Mouse (Mus musculus) heart, embryonic 15.5 days (tissue): Measurements from ENCODE around the gene Ccdc92b. TPM values are rescaled to one million over a fixed set of nuclear protein-coding genes. Genes with fewer than 3 reads are reported as not detected.

Experiments
- ATAC-seq: fragments of 200-750 bp; cut with Nextera tagmentation; replicated peaks from 2 replicates; pipeline ENCODE4 v1.8.0; 2017; ENCODE audit warnings: low read depth, moderate TSS enrichment; ENCODE audit not compliant: insufficient number of reproducible peaks, insufficient read depth, low FRiP score
- H3K27ac ChIP-seq: fragments of 300-500 bp; sonication (generic); 2 replicates; pipeline ENCODE4 v1.5.1; 2015; ENCODE audit warnings: mild to moderate bottlenecking, inconsistent platforms
- H3K27me3 ChIP-seq: fragments of 300-500 bp; sonication (generic); 2 replicates; pipeline ENCODE4 v1.6.1; 2015; ENCODE audit warnings: inconsistent platforms
- H3K36me3 ChIP-seq: fragments of 300-500 bp; sonication (generic); 2 replicates; pipeline ENCODE4 v1.6.1; 2015; ENCODE audit warnings: mild to moderate bottlenecking, inconsistent platforms
- H3K4me1 ChIP-seq: fragments of 300-500 bp; sonication (generic); replicated peaks from 2 replicates; pipeline ENCODE4 v1.6.1; 2015; ENCODE audit warnings: inconsistent platforms
- H3K4me2 ChIP-seq: fragments of 300-500 bp; sonication (generic); 2 replicates; pipeline ENCODE4 v1.6.1; 2015; ENCODE audit warnings: inconsistent platforms, mild to moderate bottlenecking, moderate library complexity
- H3K4me3 ChIP-seq: fragments of 300-500 bp; sonication (generic); 2 replicates; pipeline ENCODE4 v1.5.1; 2015; ENCODE audit warnings: mild to moderate bottlenecking, inconsistent platforms
- H3K9ac ChIP-seq: fragments of 300-500 bp; sonication (generic); 2 replicates; pipeline ENCODE4 v1.6.1; 2015; ENCODE audit warnings: mild to moderate bottlenecking, inconsistent platforms
- H3K9me3 ChIP-seq: fragments of 300-500 bp; sonication (generic); replicated peaks from 2 replicates; pipeline ENCODE4 v1.6.1; 2016; ENCODE audit warnings: inconsistent platforms
- WGBS: fragments of 180-500 bp; shearing (Covaris S2); methylation state at CpG from one replicate; pipeline ENCODE4 v1.1.7; 2015; ENCODE audit warnings: mixed read lengths; 5-methylcytosine and 5-hydroxymethylcytosine counted together
- polyA plus RNA-seq: library from polyadenylated mRNA; unstranded; fragments of >200 nt; fragmentation: Nextera tagmentation; extraction: Ambion mirVana; gene quantifications from 2 replicates; pipeline ENCODE4 v1.2.1, GENCODE M21; 2015

Gene Ccdc92b
- polyA plus RNA-seq, 1 experiment from 2014 or later = 0.33 TPM

DNA sequence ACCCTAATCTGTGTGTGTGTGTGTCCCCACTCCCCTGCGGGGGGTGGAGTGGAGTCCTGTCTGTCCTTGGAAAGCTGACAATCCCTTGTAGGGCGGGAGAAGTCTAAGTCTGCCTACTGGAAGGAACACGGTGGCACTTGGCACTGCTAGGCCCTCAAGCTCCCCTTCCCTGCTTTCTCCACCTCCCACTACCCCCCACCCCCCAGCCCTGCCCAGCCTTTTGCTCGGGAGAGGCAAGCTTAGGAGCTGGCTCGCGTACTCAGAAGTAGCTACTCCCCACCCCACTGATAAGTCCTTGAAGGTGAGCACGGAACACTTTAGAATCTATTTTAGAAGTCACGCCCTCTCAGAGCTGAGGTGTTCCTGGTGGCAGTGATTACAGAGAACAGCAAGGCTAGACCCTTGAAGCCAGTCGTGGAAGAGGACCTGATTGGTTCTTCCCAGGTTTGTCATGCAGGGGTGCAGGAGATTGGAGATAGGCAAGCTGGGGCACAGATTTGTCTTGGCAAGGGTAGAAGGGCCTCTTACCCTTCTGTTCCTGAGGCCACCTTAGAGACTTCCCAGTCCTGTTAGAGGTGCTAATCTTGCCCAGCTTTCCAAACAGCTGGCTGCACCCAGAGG, 19.5 kb downstream of the Ccdc92b start:
- no peaks in the 10 kb centered on the region for H3K36me3 ChIP-seq
- no peaks in the 10 kb centered on the region for H3K27me3 ChIP-seq
- peak overlapping the region; percentile 95 for H3K27ac ChIP-seq
- peak overlapping the region; percentile 89; the same call in 1 of the 2 replicates for H3K9ac ChIP-seq
- 6% methylated on average over 9 of the region's 9 CpGs for WGBS
- no peaks in the 10 kb centered on the region for H3K9me3 ChIP-seq
- H3K4me1 ChIP-seq = peaks cover 21% of the 10 kb centered on the region
- peak overlapping the region; percentile 84 for H3K4me3 ChIP-seq
- H3K4me2 ChIP-seq = peak overlapping the region; percentile 84
- ATAC-seq = peak; percentile 45

DNA sequence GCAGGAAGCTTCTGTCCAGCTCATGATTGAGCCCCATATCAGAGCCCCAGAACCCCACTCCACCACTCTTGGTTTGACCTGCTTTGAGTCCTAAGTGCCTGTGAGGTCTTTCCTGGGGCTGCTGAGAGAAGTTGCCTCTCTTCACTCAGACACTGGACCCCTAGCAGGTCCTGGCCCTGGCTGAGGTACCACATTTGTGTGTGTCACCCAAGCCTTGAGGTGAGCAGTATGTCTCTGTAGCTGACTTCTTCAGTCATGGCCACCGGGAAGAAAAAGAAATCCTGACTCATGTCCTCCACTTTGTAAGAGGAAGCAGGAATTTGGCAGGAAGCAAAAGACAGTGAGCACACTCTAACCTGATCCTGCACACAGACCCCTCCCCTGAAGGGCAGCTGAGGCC, 20.2 kb downstream of the Ccdc92b start:
- H3K27ac ChIP-seq = no peak overlapping the region

DNA sequence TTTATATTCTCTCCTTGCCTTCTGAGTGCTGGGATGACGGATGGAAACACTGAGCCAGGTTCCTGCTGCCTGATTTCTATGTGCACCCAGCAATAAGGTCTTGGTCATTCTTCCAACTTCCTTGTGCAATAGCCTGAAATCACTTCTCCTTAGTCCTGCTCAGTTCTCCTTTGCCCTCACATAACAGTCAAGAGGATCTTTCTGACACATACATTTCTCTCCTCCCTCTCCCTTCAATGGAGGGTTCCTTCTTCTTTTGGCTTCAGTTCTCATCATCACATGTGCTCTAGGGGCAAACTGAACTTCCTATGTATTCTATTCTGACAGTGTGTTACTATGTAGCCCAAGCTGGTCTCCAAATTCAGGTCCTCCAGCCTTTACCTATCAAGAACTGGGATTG, 28.6 kb downstream of the Ccdc92b start:
- Histone ChIP-seq H3K36me3 (no peaks in the 10 kb centered on the region), H3K27me3 (no peaks in the 10 kb centered on the region), H3K4me3 (no peak overlapping the region), H3K4me1 (peaks cover 36% of the 10 kb centered on the region), H3K9me3 (no peaks in the 10 kb centered on the region), H3K9ac (no peak overlapping the region), H3K27ac (peak overlapping the region; percentile 93; the same call in 1 of the 2 replicates), H3K4me2 (no peak overlapping the region)
- 97% methylated on average over 1 of the region's 1 CpGs for WGBS
- no peak for ATAC-seq

More for the DNA sequence above, 20.2 kb downstream of the Ccdc92b start:
- H3K27me3 ChIP-seq = no peaks in the 10 kb centered on the region
- peaks cover 21% of the 10 kb centered on the region for H3K4me1 ChIP-seq
- H3K9ac ChIP-seq = 0 out of 2 replicates have a peak overlapping the region, but pooled peaks have one; percentile 89
- no peaks in the 10 kb centered on the region for H3K9me3 ChIP-seq
- H3K4me3 ChIP-seq = no peak overlapping the region
- 57% methylated on average over 1 of the region's 1 CpGs for WGBS
- H3K36me3 ChIP-seq = no peaks in the 10 kb centered on the region
- H3K4me2 ChIP-seq = peak overlapping the region; percentile 84
- ATAC-seq = no peak

DNA sequence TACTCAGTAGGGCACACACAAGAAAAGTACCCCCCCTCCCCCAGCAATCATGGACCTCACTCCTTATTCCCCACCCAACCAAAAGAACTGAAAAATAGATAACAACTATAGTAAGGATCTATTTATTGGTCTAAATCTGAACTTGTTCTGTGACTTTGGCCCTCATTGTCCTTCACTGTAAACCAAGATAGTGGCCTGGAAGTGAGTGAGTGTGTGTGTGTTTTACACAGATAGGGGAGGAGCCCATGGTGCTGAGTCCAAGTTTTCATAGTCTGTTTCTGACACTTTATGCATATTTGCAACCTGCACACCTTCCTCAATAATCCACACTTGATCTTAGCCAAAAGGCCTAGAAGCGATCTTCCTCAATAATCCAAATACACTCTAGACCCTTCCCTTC, 29.3 kb downstream of the Ccdc92b start:
- peak; percentile 0; the same call in 1 of the 2 replicates for ATAC-seq
- H3K9ac ChIP-seq = peak overlapping the region; percentile 45
- WGBS = 9% methylated on average over 1 of the region's 1 CpGs

DNA sequence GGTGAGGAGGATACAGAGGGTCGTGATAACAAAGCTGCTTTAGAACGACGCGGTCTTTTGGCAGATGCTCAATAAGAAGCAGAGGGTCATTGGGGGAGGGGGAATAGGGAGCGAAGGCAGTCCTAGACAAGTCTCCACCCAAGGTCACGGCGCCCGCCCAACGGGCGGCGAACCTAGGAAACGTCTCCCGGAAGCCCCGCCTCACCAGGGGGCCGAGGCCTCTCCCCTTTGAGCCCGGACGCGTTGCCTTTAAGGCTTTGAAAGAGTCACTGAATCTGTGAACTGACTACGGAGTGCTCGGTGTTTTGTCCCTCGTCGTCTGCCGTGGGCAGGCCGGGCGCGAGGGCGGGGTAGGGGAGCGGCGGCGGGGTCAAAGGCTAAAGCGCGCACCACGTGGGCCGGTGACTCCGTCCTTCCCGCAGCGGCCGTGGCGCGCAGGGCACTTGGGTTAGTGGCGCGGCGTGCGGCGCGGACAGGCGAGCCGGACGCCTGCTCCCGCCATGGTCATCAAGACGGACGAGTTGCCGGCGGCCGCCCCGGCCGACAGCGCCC, 29.8 kb downstream of the Ccdc92b start, which contains the start of gene Cluh:
Gene Cluh, plus strand, starts transcription at position 401 of the 552 bp plus-strand sequence.
- peaks cover 48% of the 10 kb centered on the region for H3K4me1 ChIP-seq
- peak within 1 kb of the TSS; percentile 93 for H3K27ac ChIP-seq
- H3K4me3 ChIP-seq = peak within 1 kb of the TSS; percentile 97
- no peaks in the 10 kb centered on the region for H3K27me3 ChIP-seq
- WGBS = under 1% methylated on average over 58 of the region's 58 CpGs
- H3K9ac ChIP-seq = peak within 1 kb of the TSS; percentile 95
- no peaks in the 10 kb centered on the region for H3K36me3 ChIP-seq
- ATAC-seq = peak; percentile 90
- peak within 1 kb of the TSS; percentile 83 for H3K4me2 ChIP-seq
- H3K9me3 ChIP-seq = no peaks in the 10 kb centered on the region

More for the DNA sequence above, 29.3 kb downstream of the Ccdc92b start:
- Histone ChIP-seq H3K27me3 (no peaks in the 10 kb centered on the region), H3K27ac (peak overlapping the region; percentile 93), H3K4me2 (peak overlapping the region; percentile 83), H3K4me1 (peaks cover 43% of the 10 kb centered on the region), H3K36me3 (no peaks in the 10 kb centered on the region), H3K9me3 (no peaks in the 10 kb centered on the region), H3K4me3 (peak overlapping the region; percentile 97)

DNA sequence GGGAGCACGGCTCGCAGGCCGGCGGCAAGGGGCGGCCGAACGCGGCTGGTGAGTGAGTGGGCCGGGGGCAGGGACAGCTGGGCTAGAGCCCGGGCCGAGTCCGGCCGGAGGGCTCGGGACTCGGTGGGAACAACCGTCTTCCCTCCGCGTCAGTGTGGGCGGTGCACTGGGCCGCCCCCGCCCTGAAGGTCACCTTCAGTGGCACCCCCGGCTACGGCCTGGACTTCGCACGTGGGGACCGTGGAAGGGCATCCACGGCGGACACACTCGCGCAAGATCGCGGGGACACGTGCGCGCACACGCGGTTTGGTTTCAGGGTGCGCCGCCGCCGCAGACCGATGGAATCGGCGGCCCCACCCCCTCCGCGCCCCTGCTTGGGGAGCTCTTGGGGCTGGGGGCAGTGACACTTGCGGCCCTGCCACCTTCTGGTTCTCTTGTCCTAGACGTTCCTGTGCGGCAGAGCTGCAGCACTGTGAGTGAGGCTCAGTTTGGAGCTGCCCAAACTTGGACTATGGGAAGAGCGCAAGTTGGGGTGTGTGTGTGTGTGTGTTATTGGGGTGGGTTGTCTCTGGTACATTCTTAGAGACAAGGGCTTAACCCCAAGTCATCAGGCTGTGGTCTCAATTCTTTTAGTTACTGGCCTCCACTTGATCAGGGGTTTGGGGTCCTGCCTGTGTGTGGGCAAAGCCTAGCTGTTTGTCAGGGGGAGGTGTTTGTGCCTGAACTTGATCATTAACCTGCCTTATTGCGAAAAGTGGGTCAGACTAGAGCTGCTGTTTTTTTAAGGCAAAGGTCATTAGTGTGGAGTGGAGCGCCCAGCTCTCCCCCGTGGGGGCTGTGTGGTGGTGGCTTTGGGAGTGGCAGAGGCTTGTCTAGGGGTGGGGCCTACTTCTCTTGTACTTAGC, 30.5 kb downstream of the Ccdc92b start:
- peak; percentile 30 for ATAC-seq
- peak overlapping the region; percentile 93 for H3K27ac ChIP-seq
- no peaks in the 10 kb centered on the region for H3K36me3 ChIP-seq
- peak overlapping the region; percentile 83 for H3K4me2 ChIP-seq
- no peaks in the 10 kb centered on the region for H3K27me3 ChIP-seq
- H3K4me1 ChIP-seq = peaks cover 55% of the 10 kb centered on the region
- 1% methylated on average over 53 of the region's 53 CpGs for WGBS
- no peaks in the 10 kb centered on the region for H3K9me3 ChIP-seq
- peak overlapping the region; percentile 97 for H3K4me3 ChIP-seq
- peak overlapping the region; percentile 95 for H3K9ac ChIP-seq

DNA sequence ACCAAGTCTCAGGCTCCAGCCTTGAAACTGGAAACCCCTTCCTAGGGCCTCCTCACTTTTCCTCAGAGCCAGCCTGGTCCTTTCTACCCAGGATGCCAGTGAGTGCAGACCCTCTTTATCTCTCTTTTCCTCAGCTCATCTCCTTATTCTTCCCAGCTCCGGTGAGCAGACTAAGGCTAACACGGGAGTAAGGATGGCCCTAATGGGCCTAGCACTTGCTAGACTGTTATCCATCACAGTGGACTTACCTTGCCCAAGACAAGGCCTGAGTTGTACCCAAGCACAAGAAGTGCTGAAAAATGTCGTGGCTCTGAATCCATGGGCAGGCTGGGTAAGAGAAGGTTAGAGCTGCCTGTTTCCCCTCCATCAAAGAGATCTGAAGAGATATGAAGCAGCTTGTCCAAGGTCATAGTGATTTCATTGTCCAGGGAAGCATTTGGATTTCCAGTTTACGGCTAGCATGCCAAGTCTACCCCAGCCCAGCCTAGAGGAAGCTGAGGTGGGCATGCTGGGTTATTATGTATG, 31.2 kb downstream of the Ccdc92b start:
- Histone ChIP-seq H3K4me1 (peaks cover 63% of the 10 kb centered on the region), H3K9ac (peak overlapping the region; percentile 95), H3K36me3 (no peaks in the 10 kb centered on the region), H3K9me3 (no peaks in the 10 kb centered on the region), H3K27ac (peak overlapping the region; percentile 93), H3K27me3 (no peaks in the 10 kb centered on the region), H3K4me2 (peak overlapping the region; percentile 83), H3K4me3 (peak overlapping the region; percentile 97)
- ATAC-seq = no peak
- WGBS = 33% methylated on average over 4 of the region's 4 CpGs

DNA sequence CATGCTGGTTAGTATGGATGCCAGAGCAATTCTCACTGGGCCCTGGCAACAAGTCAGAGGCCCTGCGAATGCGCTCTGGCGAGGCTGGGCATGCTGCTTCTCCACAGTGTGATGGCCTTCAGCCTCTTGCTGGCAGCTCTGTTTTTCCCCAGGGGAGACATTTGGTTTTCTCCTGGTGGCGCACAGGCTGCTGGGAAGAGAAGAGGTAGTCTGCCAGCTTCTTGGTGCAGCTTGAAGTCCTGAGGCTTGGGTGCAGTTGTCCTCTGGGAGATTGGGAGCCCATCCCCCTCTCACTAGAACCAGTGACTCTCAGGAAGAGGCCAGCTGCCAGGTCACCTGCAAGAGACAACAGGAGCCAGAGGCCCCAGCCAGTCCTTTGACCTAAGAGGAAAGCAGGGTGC, 33.4 kb downstream of the Ccdc92b start:
- no peak for ATAC-seq
- Histone ChIP-seq H3K4me3 (peak overlapping the region; percentile 20), H3K4me1 (peaks cover 65% of the 10 kb centered on the region), H3K36me3 (peaks cover 15% of the 10 kb centered on the region), H3K27me3 (no peaks in the 10 kb centered on the region), H3K9me3 (peaks cover under 1% of the 10 kb centered on the region; the same call in 1 of the 2 replicates), H3K27ac (peak overlapping the region; percentile 93), H3K4me2 (peak overlapping the region; percentile 83), H3K9ac (peak overlapping the region; percentile 49; the same call in 1 of the 2 replicates)
- 67% methylated on average over 4 of the region's 4 CpGs for WGBS

DNA sequence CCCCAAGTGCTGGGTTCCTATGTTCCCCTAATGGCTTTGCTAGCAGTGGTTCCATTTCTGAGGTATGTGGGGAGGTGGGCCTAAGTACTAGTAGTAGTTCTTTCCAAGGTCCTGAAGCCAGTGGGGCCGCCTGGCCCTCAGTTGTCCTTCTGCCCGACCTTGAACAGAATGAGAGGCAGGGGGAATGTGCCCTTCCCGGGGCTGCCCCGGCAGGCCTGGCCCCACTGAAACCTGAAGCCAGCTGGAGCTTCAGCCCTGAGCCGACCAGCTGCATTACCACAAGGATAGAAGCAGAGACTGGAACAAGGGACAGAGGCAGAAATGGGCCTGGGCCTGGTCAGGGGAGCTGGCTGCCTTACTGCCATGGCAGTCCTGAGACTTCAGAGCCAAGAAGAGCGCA, 34.0 kb downstream of the Ccdc92b start:
- Histone ChIP-seq H3K4me3 (peak overlapping the region; percentile 20), H3K27me3 (no peaks in the 10 kb centered on the region), H3K36me3 (peaks cover 21% of the 10 kb centered on the region), H3K9ac (peak overlapping the region; percentile 49), H3K9me3 (peaks cover 4% of the 10 kb centered on the region; the same call in 1 of the 2 replicates), H3K27ac (peak overlapping the region; percentile 93), H3K4me1 (peaks cover 65% of the 10 kb centered on the region), H3K4me2 (peak overlapping the region; percentile 83)
- 48% methylated on average over 6 of the region's 6 CpGs for WGBS
- peak; percentile 53 for ATAC-seq

DNA sequence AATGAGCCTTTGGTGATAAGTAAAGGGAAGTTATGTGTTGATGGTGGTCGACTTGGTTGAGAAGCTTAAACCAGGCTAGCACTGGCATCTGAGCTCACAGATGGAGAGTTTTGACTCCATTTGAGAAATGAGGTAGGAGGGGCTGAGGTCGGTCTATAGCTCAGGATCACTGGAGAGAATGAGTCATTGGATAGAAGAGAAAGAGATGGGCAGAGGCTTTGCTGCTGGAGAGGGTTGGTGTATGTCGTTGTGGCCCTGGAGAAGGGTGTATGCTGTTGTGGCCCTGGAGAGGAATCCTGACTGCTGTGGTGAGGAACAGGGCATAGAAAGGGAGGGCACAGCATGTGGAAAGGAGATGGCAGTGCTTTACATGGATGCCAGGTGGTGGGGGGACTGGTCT, 36.5 kb downstream of the Ccdc92b start:
- Histone ChIP-seq H3K27ac (no peak overlapping the region), H3K27me3 (no peaks in the 10 kb centered on the region), H3K4me2 (no peak overlapping the region), H3K9ac (no peak overlapping the region), H3K36me3 (peaks cover 46% of the 10 kb centered on the region), H3K4me3 (no peak overlapping the region), H3K9me3 (peaks cover 4% of the 10 kb centered on the region; the same call in 1 of the 2 replicates), H3K4me1 (peaks cover 50% of the 10 kb centered on the region)
- no peak for ATAC-seq
- WGBS = 66% methylated on average over 3 of the region's 3 CpGs

DNA sequence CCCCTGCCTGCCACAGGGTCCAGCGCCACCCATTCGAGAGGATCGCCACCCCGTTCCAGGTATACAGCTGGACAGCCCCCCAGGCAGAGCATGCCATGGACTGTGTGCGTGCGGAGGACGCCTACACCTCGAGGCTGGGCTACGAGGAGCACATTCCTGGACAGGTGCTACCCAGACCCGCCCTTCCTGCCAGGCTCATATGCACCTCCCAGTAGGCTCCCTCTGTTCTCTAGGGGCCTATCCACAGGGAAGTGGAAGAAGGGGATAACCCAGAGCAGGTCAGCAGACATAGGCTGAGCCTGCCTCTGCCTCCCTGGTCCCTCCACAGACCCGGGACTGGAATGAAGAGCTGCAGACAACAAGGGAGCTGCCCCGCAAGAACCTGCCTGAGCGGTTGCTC, 40.9 kb downstream of the Ccdc92b start:
- H3K36me3 ChIP-seq = peaks cover 90% of the 10 kb centered on the region
- H3K4me3 ChIP-seq = no peak overlapping the region
- peaks cover 4% of the 10 kb centered on the region; the same call in 1 of the 2 replicates for H3K9me3 ChIP-seq
- peaks cover 6% of the 10 kb centered on the region; the same call in 1 of the 2 replicates for H3K4me1 ChIP-seq
- H3K9ac ChIP-seq = no peak overlapping the region
- H3K27me3 ChIP-seq = no peaks in the 10 kb centered on the region
- no peak overlapping the region for H3K4me2 ChIP-seq
- WGBS = 94% methylated on average over 13 of the region's 13 CpGs
- no peak for ATAC-seq
- no peak overlapping the region for H3K27ac ChIP-seq
